Mouse (Mus musculus) midbrain, postnatal 0 days (tissue): ENCODE results near the gene Plekhg1. TPM values are rescaled to one million over a fixed set of nuclear protein-coding genes. Genes with fewer than 3 reads are reported as not detected.

Source experiments
- ATAC-seq: fragments of 200-750 bp; cut with Nextera tagmentation; 2 replicates; pipeline ENCODE4 v1.8.0; 2017; ENCODE audit warnings: moderate number of reproducible peaks, mild to moderate bottlenecking, moderate TSS enrichment, moderate library complexity; ENCODE audit not compliant: low FRiP score
- DNase-seq: peaks from one replicate; pipeline ENCODE4 v3.0.0-alpha.2; 2015; ENCODE audit warnings: low spot score
- H3K27ac ChIP-seq: fragments of 300-500 bp; sonication (generic); 2 replicates; pipeline ENCODE4 v1.5.1; 2014; ENCODE audit warnings: low read depth, mild to moderate bottlenecking, low read length, mixed read lengths
- H3K27me3 ChIP-seq: fragments of 300-500 bp; sonication (generic); 2 replicates; pipeline ENCODE4 v1.6.1; 2014; ENCODE audit warnings: low read length, control low read depth, mixed read lengths; ENCODE audit not compliant: insufficient read depth
- H3K36me3 ChIP-seq: fragments of 300-500 bp; sonication (generic); 2 replicates; pipeline ENCODE4 v1.6.1; 2014; ENCODE audit warnings: low read length, control low read depth, mixed read lengths; ENCODE audit not compliant: insufficient read depth
- H3K4me1 ChIP-seq: fragments of 300-500 bp; sonication (generic); 2 replicates; pipeline ENCODE4 v1.6.1; 2014; ENCODE audit warnings: mild to moderate bottlenecking, control low read depth, antibody characterized with exemption, low read length, mixed read lengths; ENCODE audit not compliant: insufficient read depth
- H3K4me2 ChIP-seq: fragments of 300-500 bp; sonication (generic); 2 replicates; pipeline ENCODE4 v1.6.1; 2014; ENCODE audit warnings: low read depth, mild to moderate bottlenecking, low read length, mixed read lengths; ENCODE audit not compliant: poor library complexity, severe bottlenecking
- H3K4me3 ChIP-seq: fragments of 300-500 bp; sonication (generic); 2 replicates; pipeline ENCODE4 v1.5.1; 2014; ENCODE audit warnings: low read depth, mild to moderate bottlenecking, low read length, moderate library complexity
- H3K9ac ChIP-seq: fragments of 300-500 bp; sonication (generic); replicated peaks from 2 replicates; pipeline ENCODE4 v1.6.1; 2014; ENCODE audit warnings: mild to moderate bottlenecking, low read length, moderate library complexity, mixed read lengths; ENCODE audit not compliant: poor library complexity, severe bottlenecking
- H3K9me3 ChIP-seq: fragments of 300-500 bp; sonication (generic); 2 replicates; pipeline ENCODE4 v1.6.1; 2016; ENCODE audit warnings: low read length, control low read depth
- CTCF ChIP-seq: IDR thresholded peaks from 2 replicates; pipeline ENCODE4 v1.5.1; 2016; ENCODE audit warnings: antibody characterized with exemption, mild to moderate bottlenecking
- WGBS: fragments of 180-500 bp; shearing (Covaris S2); extraction: QIAGEN DNeasy Blood & Tissue Kit; methylation state at CpG from one replicate; pipeline ENCODE4 v1.1.7; 2014; 5-methylcytosine and 5-hydroxymethylcytosine counted together
- polyA plus RNA-seq: library from polyadenylated mRNA; unstranded; fragments of >200 nt; fragmentation: Nextera tagmentation; extraction: Ambion mirVana; gene quantifications from 2 replicates; pipeline ENCODE4 v1.2.1, GENCODE M21; 2015
- total RNA-seq: library from RNA; depleted of rRNA; stranded (reverse); fragments of >200 nt; gene quantifications from 2 replicates; pipeline ENCODE4 v1.2.3, GENCODE M21; 2014

The Plekhg1 gene
- total and polyA plus RNA-seq, 2 experiments from 2014 or later, result 5.7 to 17.1 TPM

GRCm38 (mm10) chr10:3857912-3858311 lies 117.7 kb downstream of the Plekhg1 start:
- WGBS, result 15% methylated on average over 5 of the region's 5 CpGs
- TF ChIP-seq CTCF, result no peak
- no peak for DNase-seq

GRCm38 (mm10) chr10:3858437-3858836 lies 118.3 kb downstream of the Plekhg1 start:
- Histone ChIP-seq H3K36me3 (no peaks in the 10 kb centered on the region), H3K27me3 (no peaks in the 10 kb centered on the region), H3K4me2 (no peak overlapping the region), H3K9me3 (no peaks in the 10 kb centered on the region), H3K4me1 (peaks cover 14% of the 10 kb centered on the region), H3K27ac (no peak overlapping the region), H3K9ac (no peak overlapping the region), H3K4me3 (no peak overlapping the region)
- 33% methylated on average over 4 of the region's 4 CpGs for WGBS
- peak; percentile 49 for DNase-seq
- TF ChIP-seq CTCF, result no peak
- peak; percentile 56; the same call in 1 of the 2 replicates for ATAC-seq

More at GRCm38 (mm10) chr10:3857912-3858311, 117.7 kb downstream of the Plekhg1 start:
- Histone ChIP-seq H3K27ac (no peak overlapping the region), H3K4me3 (no peak overlapping the region), H3K27me3 (no peaks in the 10 kb centered on the region), H3K36me3 (no peaks in the 10 kb centered on the region), H3K4me1 (peaks cover 11% of the 10 kb centered on the region), H3K4me2 (no peak overlapping the region), H3K9ac (no peak overlapping the region), H3K9me3 (no peaks in the 10 kb centered on the region)
- peak; percentile 21; the same call in 1 of the 2 replicates for ATAC-seq

GRCm38 (mm10) chr10:3858961-3859714 lies 119.0 kb downstream of the Plekhg1 start:
- Histone ChIP-seq H3K27ac (no peak overlapping the region; the same call in 1 of the 2 replicates), H3K4me1 (peaks cover 14% of the 10 kb centered on the region), H3K36me3 (no peaks in the 10 kb centered on the region), H3K4me3 (no peak overlapping the region), H3K4me2 (no peak overlapping the region), H3K27me3 (no peaks in the 10 kb centered on the region), H3K9me3 (no peaks in the 10 kb centered on the region), H3K9ac (no peak overlapping the region)
- WGBS, result 29% methylated on average over 11 of the region's 11 CpGs
- DNase-seq, result no peak
- peak; percentile 26; the same call in 1 of the 2 replicates for ATAC-seq
- no peak for TF ChIP-seq CTCF

- Histone ChIP-seq H3K4me3 (peak overlapping the region; percentile 27), H3K9ac (peak overlapping the region; percentile 33; the same call in 1 of the 2 replicates), H3K27me3 (no peaks in the 10 kb centered on the region), H3K27ac (no peak overlapping the region), H3K4me1 (peaks cover 13% of the 10 kb centered on the region), H3K9me3 (no peaks in the 10 kb centered on the region), H3K36me3 (no peaks in the 10 kb centered on the region), H3K4me2 (peak overlapping the region; percentile 53)
- WGBS, result 7% methylated on average over 12 of the region's 12 CpGs
- TF ChIP-seq CTCF, result no peak
- peak; percentile 61 for ATAC-seq
- DNase-seq, result peak; percentile 61
These were observed 123.4 kb downstream of the Plekhg1 start for GRCm38 (mm10) chr10:3863411-3864195.

GRCm38 (mm10) chr10:3864196-3864540 lies 124.0 kb downstream of the Plekhg1 start:
- H3K4me1 ChIP-seq, result peaks cover 7% of the 10 kb centered on the region; the same call in 1 of the 2 replicates
- no peak overlapping the region for H3K9ac ChIP-seq
- H3K36me3 ChIP-seq, result no peaks in the 10 kb centered on the region
- 7% methylated on average over 6 of the region's 6 CpGs for WGBS
- no peaks in the 10 kb centered on the region for H3K27me3 ChIP-seq
- peak overlapping the region; percentile 27; the same call in 1 of the 2 replicates for H3K4me3 ChIP-seq
- no peak overlapping the region for H3K27ac ChIP-seq
- peak overlapping the region; percentile 53 for H3K4me2 ChIP-seq
- DNase-seq, result peak; percentile 24
- H3K9me3 ChIP-seq, result no peaks in the 10 kb centered on the region
- ATAC-seq, result no peak; the same call in 1 of the 2 replicates
- no peak for TF ChIP-seq CTCF

GRCm38 (mm10) chr10:3867298-3867697 lies 127.1 kb downstream of the Plekhg1 start:
- Histone ChIP-seq H3K36me3 (no peaks in the 10 kb centered on the region), H3K4me3 (no peak overlapping the region), H3K4me1 (0 out of 2 replicates have a peak, but pooled peaks cover 3% of the 10 kb centered on the region), H3K27ac (no peak overlapping the region), H3K4me2 (no peak overlapping the region), H3K27me3 (no peaks in the 10 kb centered on the region), H3K9ac (no peak overlapping the region), H3K9me3 (no peaks in the 10 kb centered on the region)
- ATAC-seq (no peak), DNase-seq (no peak)
- TF ChIP-seq CTCF, result no peak; the same call in 1 of the 2 replicates
